11 mouse cellular contexts compared by ENCODE assay signal in genomic region chr3:138654610-138655371, GRCm38 (mm10).
DNase-seq lines count a peak whose midpoint lies in the region; ATAC-seq and TF ChIP-seq lines count a peak whose summit lies in the region.
"Had no signal": no experiment of that assay in that cellular context is flagged by ENCODE, and none has a peak within 500 bp of the region (broad histone marks: within the 10 kb centered on the region; RNA-seq: fewer than 3 reads in every experiment).

No protein-coding gene starts in this region.

- no peaks in the 10 kb centered on the region for H3K27me3 ChIP-seq in limb, embryonic 12.5 days
- H3K27me3 ChIP-seq in limb, embryonic 10.5 days (ENCODE audit: low read depth, poor library complexity, severe bottlenecking) = no peaks in the 10 kb centered on the region
- H3K27me3 ChIP-seq: liver, embryonic 15.5 days had no signal

- H3K36me3 ChIP-seq in limb, embryonic 12.5 days = no peaks in the 10 kb centered on the region
- no peaks in the 10 kb centered on the region for H3K36me3 ChIP-seq in limb, embryonic 10.5 days
- H3K36me3 ChIP-seq: liver, embryonic 15.5 days had no signal

- no peak overlapping the region for H3K4me3 ChIP-seq in limb, embryonic 12.5 days (replicated peaks)
- H3K4me3 ChIP-seq in limb, embryonic 10.5 days = no peak overlapping the region
- H3K4me3 ChIP-seq in gastrocnemius, adult 2 months = no peak overlapping the region
- H3K4me3 ChIP-seq: liver, embryonic 15.5 days had no signal

- no peak for TF ChIP-seq CTCF in gastrocnemius, adult 2 months (IDR thresholded peaks at IDR 0.05)

- H3K9me3 ChIP-seq in limb, embryonic 12.5 days = peaks cover 25% of the 10 kb centered on the region; the same call in 1 of the 2 replicates
- peaks cover 3% of the 10 kb centered on the region; the same call in 1 of the 2 replicates for H3K9me3 ChIP-seq in limb, embryonic 10.5 days (replicated peaks)
- H3K9me3 ChIP-seq: liver, embryonic 15.5 days had no signal

- no peak overlapping the region for H3K9ac ChIP-seq in limb, embryonic 12.5 days (replicated peaks)
- H3K9ac ChIP-seq: liver, embryonic 15.5 days had no signal

- WGBS in limb, embryonic 12.5 days = 80% methylated on average over 16 of the region's 16 CpGs
- WGBS in limb, embryonic 10.5 days = 90% methylated on average over 16 of the region's 16 CpGs

- H3K27ac ChIP-seq in limb, embryonic 12.5 days = peak overlapping the region; percentile 25
- H3K27ac ChIP-seq in limb, embryonic 10.5 days = no peak overlapping the region; the same call in 1 of the 2 replicates
- H3K27ac ChIP-seq in gastrocnemius, adult 2 months = no peak overlapping the region
- H3K27ac ChIP-seq: liver, embryonic 15.5 days had no signal

- H3K4me2 ChIP-seq in limb, embryonic 12.5 days = no peak overlapping the region
- H3K4me2 ChIP-seq: liver, embryonic 15.5 days had no signal

- ATAC-seq in limb, embryonic 12.5 days (ENCODE audit: insufficient number of reproducible peaks, insufficient read depth, low FRiP score, low TSS enrichment, low read depth) = no peak
- ATAC-seq: activated CD4-positive, CD25-positive, alpha-beta regulatory T cell, adult 4 months had no signal

- H3K4me1 ChIP-seq in limb, embryonic 12.5 days (replicated peaks) = peaks cover 24% of the 10 kb centered on the region
- peaks cover 20% of the 10 kb centered on the region for H3K4me1 ChIP-seq in limb, embryonic 10.5 days

- intact Hi-C loops in gastrocnemius, adult 2 months (cut with DNase I) = no loop called here

- peak; percentile 29 to 58 for DNase-seq in adrenal gland, adult (ENCODE audit: inconsistent age in 2 of 2, low spot score in 1 of 2)
- no peak for DNase-seq in adrenal gland, adult 18-20 months (ENCODE audit: low spot score in 2 of 2)
- no peak for DNase-seq in limb, embryonic 10.5 days (ENCODE audit: low spot score)
- DNase-seq in ZHBTc4 (ENCODE audit: low read depth, low spot score) = peak; percentile 54
- peak; percentile 16 for DNase-seq in mesoderm, embryonic 11.5 days (ENCODE audit: low read depth, low spot score)
- no peak for DNase-seq in gastrocnemius, adult 2 months
- no peak for DNase-seq in kidney, postnatal 25 days
- DNase-seq: kidney, postnatal 36 days had no signal

Comparison
In these comparisons a context has a peak if more than half of its experiments do, and no peak if none do; other contexts are left out.
1. DNase-seq: peak in adrenal gland, adult (2 of 2), ZHBTc4 (single experiment) and mesoderm, embryonic 11.5 days (single experiment); none in adrenal gland, adult 18-20 months (0 of 2), limb, embryonic 10.5 days (single experiment), gastrocnemius, adult 2 months (single experiment) and kidney, postnatal 25 days (0 of 2).